Mouse (Mus musculus) E14TG2a.4 (cell line): ENCODE results near the gene C1qtnf5.

ENCODE experiments used
- CTCF ChIP-seq: conservative IDR thresholded peaks from 2 replicates; pipeline ENCODE4 v1.5.1; 2014; ENCODE audit warnings: low read length
- NANOG ChIP-seq: IDR thresholded peaks from 2 replicates; pipeline ENCODE4 v1.6.1; 2014; ENCODE audit warnings: borderline replicate concordance, low read length, mixed read lengths

DNA sequence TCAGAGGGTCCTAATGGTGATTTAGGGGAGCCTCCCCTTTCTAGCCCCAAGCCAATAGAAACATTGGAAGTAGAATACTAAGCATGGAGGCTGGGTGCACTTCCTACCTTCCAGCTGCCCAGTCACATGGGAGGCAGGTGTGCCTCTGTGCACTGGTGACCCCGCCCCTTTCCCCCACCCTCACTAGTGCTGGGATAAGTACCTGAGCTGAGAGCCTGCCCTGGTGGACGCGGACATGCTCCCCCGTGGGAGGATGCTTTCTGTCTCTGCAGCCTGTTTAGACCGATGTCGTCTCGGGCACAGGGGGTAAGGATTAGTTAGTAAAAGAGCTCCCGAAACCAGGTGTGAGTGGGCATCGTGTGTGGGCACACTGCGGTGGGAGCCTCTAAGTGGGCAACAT is 20.1 kb upstream of the C1qtnf5 start:
- TF ChIP-seq CTCF (no peak), NANOG (no peak)
